Mouse (Mus musculus): Measurements from ENCODE around the gene Arhgef10l. TPM values are rescaled to one million over a fixed set of nuclear protein-coding genes. Genes with fewer than 3 reads are reported as not detected.

The Arhgef10l gene
- polyA plus RNA-seq, 1 experiment = 34.6 TPM

- WGBS = 83% methylated on average over 6 of the region's 6 CpGs
- H3K4me1 ChIP-seq (ENCODE audit: control insufficient read depth, insufficient read depth, low read length) = peaks cover 3% of the 10 kb centered on the region; the same call in 1 of the 2 replicates
- TF ChIP-seq POLR2A (IDR thresholded peaks at IDR 0.05; ENCODE audit: borderline replicate concordance, extremely low read depth, low read depth, low read length) = no peak
- TF ChIP-seq CTCF (IDR thresholded peaks at IDR 0.05; ENCODE audit: insufficient read depth, low read length) = no peak
- DNase-seq = no peak
- no peak overlapping the region for H3K4me3 ChIP-seq (replicated peaks; ENCODE audit: extremely low read depth, low read depth, low read length)
Observed at GRCm38 (mm10) chr4:140605247-140605646, 60.6 kb downstream of the Arhgef10l start.

DNA sequence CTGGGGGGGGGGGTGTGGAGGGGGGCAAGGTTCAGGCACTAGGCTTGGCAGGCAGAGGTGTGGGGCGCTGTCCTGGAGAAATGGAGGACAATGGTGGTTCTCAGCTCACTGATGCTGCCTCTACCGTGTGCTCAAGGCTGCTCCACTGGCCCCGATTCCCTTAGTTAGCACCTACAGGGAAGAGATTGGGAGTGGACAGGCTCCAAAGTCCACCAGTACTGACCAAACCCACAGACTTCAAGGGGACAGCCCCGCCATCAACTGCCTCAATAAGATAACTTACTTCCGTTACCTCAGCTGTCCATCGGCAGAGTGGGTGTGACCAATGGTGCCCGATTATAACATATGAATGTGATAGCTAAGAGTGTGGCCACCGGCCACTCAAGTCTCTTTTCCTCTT is 61.3 kb downstream of the Arhgef10l start:
- no peak overlapping the region for H3K4me3 ChIP-seq (replicated peaks; ENCODE audit: extremely low read depth, low read depth, low read length)
- WGBS = 90% methylated on average over 8 of the region's 8 CpGs
- peaks cover 3% of the 10 kb centered on the region; the same call in 1 of the 2 replicates for H3K4me1 ChIP-seq (ENCODE audit: control insufficient read depth, insufficient read depth, low read length)
- DNase-seq = no peak
- TF ChIP-seq CTCF (IDR thresholded peaks at IDR 0.05; ENCODE audit: insufficient read depth, low read length) (no peak), POLR2A (IDR thresholded peaks at IDR 0.05; ENCODE audit: borderline replicate concordance, extremely low read depth, low read depth, low read length) (no peak)

GRCm38 (mm10) chr4:140602022-140602421 is 63.8 kb downstream of the Arhgef10l start:
- H3K4me3 ChIP-seq (replicated peaks; ENCODE audit: extremely low read depth, low read depth, low read length) = no peak overlapping the region
- WGBS = 64% methylated on average over 4 of the region's 4 CpGs
- DNase-seq = no peak
- TF ChIP-seq POLR2A (IDR thresholded peaks at IDR 0.05; ENCODE audit: borderline replicate concordance, extremely low read depth, low read depth, low read length) (no peak), CTCF (IDR thresholded peaks at IDR 0.05; ENCODE audit: insufficient read depth, low read length) (no peak)
- peaks cover 3% of the 10 kb centered on the region; the same call in 1 of the 2 replicates for H3K4me1 ChIP-seq (ENCODE audit: control insufficient read depth, insufficient read depth, low read length)

GRCm38 (mm10) chr4:140601153-140601552 is 64.7 kb downstream of the Arhgef10l start:
- Histone ChIP-seq H3K4me1 (ENCODE audit: control insufficient read depth, insufficient read depth, low read length) (peaks cover 3% of the 10 kb centered on the region; the same call in 1 of the 2 replicates), H3K4me3 (replicated peaks; ENCODE audit: extremely low read depth, low read depth, low read length) (no peak overlapping the region)
- TF ChIP-seq CTCF (IDR thresholded peaks at IDR 0.05; ENCODE audit: insufficient read depth, low read length) (no peak), POLR2A (IDR thresholded peaks at IDR 0.05; ENCODE audit: borderline replicate concordance, extremely low read depth, low read depth, low read length) (no peak)
- DNase-seq = no peak
- WGBS = 79% methylated on average over 11 of the region's 11 CpGs

- no peak for TF ChIP-seq POLR2A (IDR thresholded peaks at IDR 0.05; ENCODE audit: borderline replicate concordance, extremely low read depth, low read depth, low read length)
- no peak for TF ChIP-seq CTCF (IDR thresholded peaks at IDR 0.05; ENCODE audit: insufficient read depth, low read length)
- 54% methylated on average over 5 of the region's 5 CpGs for WGBS
- DNase-seq = peak; percentile 63
- Histone ChIP-seq H3K4me1 (ENCODE audit: control insufficient read depth, insufficient read depth, low read length) (peaks cover 3% of the 10 kb centered on the region; the same call in 1 of the 2 replicates), H3K4me3 (replicated peaks; ENCODE audit: extremely low read depth, low read depth, low read length) (no peak overlapping the region)
Observed at GRCm38 (mm10) chr4:140598846-140599245, 67.0 kb downstream of the Arhgef10l start.

GRCm38 (mm10) chr4:140597928-140598327 is 67.9 kb downstream of the Arhgef10l start:
- H3K4me3 ChIP-seq (replicated peaks; ENCODE audit: extremely low read depth, low read depth, low read length) = no peak overlapping the region
- peak; percentile 30 for DNase-seq
- 72% methylated on average over 6 of the region's 6 CpGs for WGBS
- TF ChIP-seq CTCF (IDR thresholded peaks at IDR 0.05; ENCODE audit: insufficient read depth, low read length) (no peak), POLR2A (IDR thresholded peaks at IDR 0.05; ENCODE audit: borderline replicate concordance, extremely low read depth, low read depth, low read length) (no peak)
- H3K4me1 ChIP-seq (ENCODE audit: control insufficient read depth, insufficient read depth, low read length) = peaks cover 3% of the 10 kb centered on the region; the same call in 1 of the 2 replicates

DNA sequence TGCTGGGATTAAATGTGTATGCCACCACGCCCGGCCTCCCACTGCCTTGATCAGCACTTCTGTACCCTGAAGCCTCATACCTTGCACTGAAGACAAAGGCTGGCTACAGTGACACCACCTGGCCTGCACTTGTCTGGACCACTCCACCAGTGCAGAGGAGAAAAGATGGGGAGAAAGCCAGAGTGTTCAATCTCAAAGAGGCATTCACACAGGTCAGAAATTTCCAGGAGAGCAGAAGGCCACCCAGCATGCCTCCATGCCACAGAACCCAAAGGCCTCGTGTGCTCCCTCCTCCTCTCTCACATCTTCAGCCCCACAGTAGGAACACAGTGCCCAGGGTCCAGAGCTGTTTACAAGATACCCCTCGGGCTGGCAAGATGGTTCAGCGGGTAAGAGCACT is 68.4 kb downstream of the Arhgef10l start:
- H3K4me3 ChIP-seq (replicated peaks; ENCODE audit: extremely low read depth, low read depth, low read length) = no peak overlapping the region
- 95% methylated on average over 5 of the region's 5 CpGs for WGBS
- H3K4me1 ChIP-seq (ENCODE audit: control insufficient read depth, insufficient read depth, low read length) = peaks cover 3% of the 10 kb centered on the region; the same call in 1 of the 2 replicates
- DNase-seq = no peak
- TF ChIP-seq POLR2A (IDR thresholded peaks at IDR 0.05; ENCODE audit: borderline replicate concordance, extremely low read depth, low read depth, low read length) (no peak), CTCF (IDR thresholded peaks at IDR 0.05; ENCODE audit: insufficient read depth, low read length) (no peak)

GRCm38 (mm10) chr4:140593771-140594505 is 71.9 kb downstream of the Arhgef10l start:
- 83% methylated on average over 14 of the region's 14 CpGs for WGBS
- DNase-seq = no peak
- TF ChIP-seq CTCF (IDR thresholded peaks at IDR 0.05; ENCODE audit: insufficient read depth, low read length) (no peak), POLR2A (IDR thresholded peaks at IDR 0.05; ENCODE audit: borderline replicate concordance, extremely low read depth, low read depth, low read length) (no peak)
- Histone ChIP-seq H3K4me1 (ENCODE audit: control insufficient read depth, insufficient read depth, low read length) (no peaks in the 10 kb centered on the region), H3K4me3 (replicated peaks; ENCODE audit: extremely low read depth, low read depth, low read length) (no peak overlapping the region)

GRCm38 (mm10) chr4:140592990-140593770 is 72.6 kb downstream of the Arhgef10l start:
- Histone ChIP-seq H3K4me3 (replicated peaks; ENCODE audit: extremely low read depth, low read depth, low read length) (no peak overlapping the region), H3K4me1 (ENCODE audit: control insufficient read depth, insufficient read depth, low read length) (no peaks in the 10 kb centered on the region)
- TF ChIP-seq POLR2A (IDR thresholded peaks at IDR 0.05; ENCODE audit: borderline replicate concordance, extremely low read depth, low read depth, low read length) (no peak), CTCF (IDR thresholded peaks at IDR 0.05; ENCODE audit: insufficient read depth, low read length) (no peak)
- DNase-seq = no peak
- WGBS = 74% methylated on average over 16 of the region's 16 CpGs

All from lung, adult 2 months (tissue).